Mouse (Mus musculus) midbrain, embryonic 16.5 days (tissue): ENCODE data around the gene Ankrd13d. TPM values are rescaled to one million over a fixed set of nuclear protein-coding genes. Genes with fewer than 3 reads are reported as not detected.

Experiments used
- ATAC-seq: fragments of 200-750 bp; cut with Nextera tagmentation; 2 replicates; pipeline ENCODE4 v1.8.0; 2017; ENCODE audit warnings: moderate TSS enrichment
- H3K27ac ChIP-seq: fragments of 300-500 bp; sonication (generic); 2 replicates; pipeline ENCODE4 v1.5.1; 2014; ENCODE audit warnings: mild to moderate bottlenecking, low read length, mixed read lengths
- H3K27me3 ChIP-seq: fragments of 300-500 bp; sonication (generic); 2 replicates; pipeline ENCODE4 v1.6.1; 2014; ENCODE audit warnings: low read depth, low read length, mixed read lengths; ENCODE audit not compliant: control insufficient read depth, insufficient read depth
- H3K36me3 ChIP-seq: fragments of 300-500 bp; sonication (generic); 2 replicates; pipeline ENCODE4 v1.6.1; 2014; ENCODE audit warnings: mild to moderate bottlenecking, low read length, moderate library complexity, mixed read lengths; ENCODE audit not compliant: control insufficient read depth, insufficient read depth
- H3K4me1 ChIP-seq: fragments of 300-500 bp; sonication (generic); 2 replicates; pipeline ENCODE4 v1.6.1; 2014; ENCODE audit warnings: mild to moderate bottlenecking, low read length, mixed read lengths; ENCODE audit not compliant: control insufficient read depth, insufficient read depth
- H3K4me2 ChIP-seq: fragments of 300-500 bp; sonication (generic); 2 replicates; pipeline ENCODE4 v1.6.1; 2014; ENCODE audit warnings: mild to moderate bottlenecking, low read length, mixed read lengths
- H3K4me3 ChIP-seq: fragments of 300-500 bp; sonication (generic); 2 replicates; pipeline ENCODE4 v1.5.1; 2014; ENCODE audit warnings: low read depth, mild to moderate bottlenecking, low read length, moderate library complexity, mixed read lengths
- H3K9ac ChIP-seq: fragments of 300-500 bp; sonication (generic); 2 replicates; pipeline ENCODE4 v1.6.1; 2014; ENCODE audit warnings: low read depth, low read length, mixed read lengths
- H3K9me3 ChIP-seq: fragments of 300-500 bp; sonication (generic); replicated peaks from 2 replicates; pipeline ENCODE4 v1.6.1; 2014; ENCODE audit warnings: mild to moderate bottlenecking, low read length, mixed read lengths; ENCODE audit not compliant: control insufficient read depth, poor library complexity, severe bottlenecking
- WGBS: fragments of 180-500 bp; shearing (Covaris S2); extraction: QIAGEN DNeasy Blood & Tissue Kit; methylation state at CpG from one replicate; pipeline ENCODE4 v1.1.7; 2014; 5-methylcytosine and 5-hydroxymethylcytosine counted together
- microRNA-seq: library from miRNA; unstranded; fragments of <30 nt; microRNA quantifications from one replicate; pipeline ENCODE4, GENCODE M21; 2017
- polyA plus RNA-seq: library from polyadenylated mRNA; unstranded; fragments of >200 nt; fragmentation: Nextera tagmentation; extraction: Ambion mirVana; gene quantifications from 2 replicates; pipeline ENCODE4 v1.2.1, GENCODE M21; 2015

Ankrd13d gene
- polyA plus RNA-seq, 1 experiment from 2014 or later: 65.7 TPM

GRCm38 (mm10) chr19:4227894-4228678, 54.9 kb downstream of the Ankrd13d start:
- H3K27ac ChIP-seq: no peak overlapping the region
- 15% methylated on average over 8 of the region's 8 CpGs for WGBS
- ATAC-seq: no peak
- H3K9me3 ChIP-seq: no peaks in the 10 kb centered on the region
- no peak overlapping the region for H3K9ac ChIP-seq
- peaks cover 11% of the 10 kb centered on the region for H3K4me1 ChIP-seq
- H3K4me3 ChIP-seq: no peak overlapping the region
- no peak overlapping the region for H3K4me2 ChIP-seq
- H3K36me3 ChIP-seq: no peaks in the 10 kb centered on the region
- peaks cover 5% of the 10 kb centered on the region; the same call in 1 of the 2 replicates for H3K27me3 ChIP-seq

- ATAC-seq: no peak
- Histone ChIP-seq H3K27ac (no peak overlapping the region), H3K4me1 (peaks cover 9% of the 10 kb centered on the region), H3K9ac (no peak overlapping the region), H3K4me3 (no peak overlapping the region), H3K9me3 (no peaks in the 10 kb centered on the region), H3K4me2 (no peak overlapping the region), H3K36me3 (no peaks in the 10 kb centered on the region), H3K27me3 (peaks cover 5% of the 10 kb centered on the region; the same call in 1 of the 2 replicates)
- WGBS: 61% methylated on average over 5 of the region's 5 CpGs
Measured at GRCm38 (mm10) chr19:4227446-4227845, 55.5 kb downstream of the Ankrd13d start.

- WGBS: 89% methylated on average over 7 of the region's 7 CpGs
- Histone ChIP-seq H3K9ac (no peak overlapping the region), H3K4me2 (no peak overlapping the region), H3K4me1 (peaks cover 4% of the 10 kb centered on the region), H3K36me3 (no peaks in the 10 kb centered on the region), H3K9me3 (no peaks in the 10 kb centered on the region), H3K4me3 (no peak overlapping the region), H3K27me3 (peaks cover 5% of the 10 kb centered on the region; the same call in 1 of the 2 replicates), H3K27ac (no peak overlapping the region)
- no peak for ATAC-seq
Measured at GRCm38 (mm10) chr19:4226779-4227178, 56.2 kb downstream of the Ankrd13d start.

GRCm38 (mm10) chr19:4222165-4222564, 60.8 kb downstream of the Ankrd13d start:
- 84% methylated on average over 11 of the region's 11 CpGs for WGBS
- ATAC-seq: no peak
- no peak overlapping the region for H3K27ac ChIP-seq

GRCm38 (mm10) chr19:4220957-4221743, 61.8 kb downstream of the Ankrd13d start:
- Histone ChIP-seq H3K4me1 (no peaks in the 10 kb centered on the region), H3K36me3 (no peaks in the 10 kb centered on the region), H3K27me3 (peaks cover 9% of the 10 kb centered on the region), H3K9ac (no peak overlapping the region), H3K4me3 (no peak overlapping the region), H3K4me2 (no peak overlapping the region), H3K27ac (no peak overlapping the region), H3K9me3 (no peaks in the 10 kb centered on the region)
- WGBS: 46% methylated on average over 14 of the region's 14 CpGs
- ATAC-seq: no peak

More at GRCm38 (mm10) chr19:4222165-4222564, 60.8 kb downstream of the Ankrd13d start:
- Histone ChIP-seq H3K27me3 (no peaks in the 10 kb centered on the region), H3K9ac (no peak overlapping the region), H3K4me2 (no peak overlapping the region), H3K36me3 (no peaks in the 10 kb centered on the region), H3K4me1 (no peaks in the 10 kb centered on the region), H3K4me3 (no peak overlapping the region), H3K9me3 (no peaks in the 10 kb centered on the region)

- H3K4me2 ChIP-seq: no peak overlapping the region
- H3K27ac ChIP-seq: no peak overlapping the region
- 60% methylated on average over 4 of the region's 4 CpGs for WGBS
- H3K9me3 ChIP-seq: no peaks in the 10 kb centered on the region
- no peaks in the 10 kb centered on the region for H3K36me3 ChIP-seq
- ATAC-seq: no peak
- H3K4me1 ChIP-seq: peaks cover 1% of the 10 kb centered on the region
- H3K4me3 ChIP-seq: no peak overlapping the region
- no peak overlapping the region for H3K9ac ChIP-seq
- peaks cover 12% of the 10 kb centered on the region for H3K27me3 ChIP-seq
Measured at GRCm38 (mm10) chr19:4220416-4220815, 62.5 kb downstream of the Ankrd13d start.

Small RNAs within 50 kb of the gene (microRNA-seq; reads per million reads assigned to microRNA genes)
- gene Mir6985: not detected

Other genes with a start within 250 kb of the Ankrd13d start
- gene Gstp1, start 245.2 kb downstream of the Ankrd13d start, polyA plus RNA-seq: 534 and 577 TPM in 2 replicates
- 1.3 and 5.2 TPM in 2 replicates for gene Gstp2, start 237.1 kb downstream of the Ankrd13d start, polyA plus RNA-seq
- not detected in 2 replicates for gene Gstp3, start 223.6 kb downstream of the Ankrd13d start, polyA plus RNA-seq
- gene Cabp2, start 201.6 kb downstream of the Ankrd13d start, polyA plus RNA-seq: 0.44 TPM in 1 of 2 replicates, not detected in the other
- 83.1 and 83.2 TPM in 2 replicates for gene Cdk2ap2, start 186.0 kb downstream of the Ankrd13d start, polyA plus RNA-seq
- gene Pitpnm1, start 183.1 kb downstream of the Ankrd13d start, polyA plus RNA-seq: 105 and 113 TPM in 2 replicates
- 92.9 and 102 TPM in 2 replicates for gene Aip, start 157.3 kb downstream of the Ankrd13d start, polyA plus RNA-seq
- 0.09 TPM in 1 of 2 replicates, not detected in the other for gene Gpr152, start 143.3 kb downstream of the Ankrd13d start, polyA plus RNA-seq
- gene Cabp4, start 139.1 kb downstream of the Ankrd13d start, polyA plus RNA-seq: 0.24 and 0.48 TPM in 2 replicates
- gene Coro1b, start 134.5 kb downstream of the Ankrd13d start, polyA plus RNA-seq: 102 and 119 TPM in 2 replicates
- gene Ptprcap, start 129.5 kb downstream of the Ankrd13d start, polyA plus RNA-seq: 0.28 TPM in 1 of 2 replicates, not detected in the other
- 52.7 and 58.0 TPM in 2 replicates for gene Rps6kb2, start 119.8 kb downstream of the Ankrd13d start, polyA plus RNA-seq
- gene Carns1, start 107.7 kb downstream of the Ankrd13d start, polyA plus RNA-seq: 5.2 and 6.7 TPM in 2 replicates
- 0.58 and 0.67 TPM in 2 replicates for gene Tbc1d10c, start 91.9 kb downstream of the Ankrd13d start, polyA plus RNA-seq
- gene Ppp1ca, start 91.1 kb downstream of the Ankrd13d start, polyA plus RNA-seq: 520 and 542 TPM in 2 replicates
- gene Rad9a, start 81.5 kb downstream of the Ankrd13d start, polyA plus RNA-seq: 24.1 and 25.0 TPM in 2 replicates
- 0.40 and 0.68 TPM in 2 replicates for gene Clcf1, start 68.9 kb downstream of the Ankrd13d start, polyA plus RNA-seq
- gene AC109138.7, start 68.8 kb downstream of the Ankrd13d start, polyA plus RNA-seq: not detected in 2 replicates
- 18.5 and 19.2 TPM in 2 replicates for gene Pold4, start 51.2 kb downstream of the Ankrd13d start, polyA plus RNA-seq
- 14.7 and 19.6 TPM in 2 replicates for gene Ssh3, start 14.0 kb downstream of the Ankrd13d start, polyA plus RNA-seq
- 24.8 and 26.8 TPM in 2 replicates for gene Grk2, start 23.1 kb upstream of the Ankrd13d start, polyA plus RNA-seq
- gene Kdm2a, start 115.1 kb upstream of the Ankrd13d start, polyA plus RNA-seq: 32.1 and 33.8 TPM in 2 replicates
- 3.8 and 3.9 TPM in 2 replicates for gene Rhod, start 156.3 kb upstream of the Ankrd13d start, polyA plus RNA-seq
- 3.2 and 5.2 TPM in 2 replicates for gene Syt12, start 194.3 kb upstream of the Ankrd13d start, polyA plus RNA-seq
- not detected in 2 replicates for gene 2010003K11Rik, start 215.4 kb upstream of the Ankrd13d start, polyA plus RNA-seq
- gene Pcx, start 227.3 kb upstream of the Ankrd13d start, polyA plus RNA-seq: 25.1 and 35.3 TPM in 2 replicates